Mouse (Mus musculus) adrenal gland, postnatal 10 days (tissue): ENCODE measurements at regions not wholly inside any gene's neighbourhood (a gene's known extent, or its start where the extent isn't known, plus 50 kb on each side); places are given as distances from the start of the nearest gene placed in this dataset.

Experiments
- DNase-seq: peaks from one replicate; pipeline ENCODE4 v3.0.0; 2021; ENCODE audit warnings: mixed read lengths

DNA sequence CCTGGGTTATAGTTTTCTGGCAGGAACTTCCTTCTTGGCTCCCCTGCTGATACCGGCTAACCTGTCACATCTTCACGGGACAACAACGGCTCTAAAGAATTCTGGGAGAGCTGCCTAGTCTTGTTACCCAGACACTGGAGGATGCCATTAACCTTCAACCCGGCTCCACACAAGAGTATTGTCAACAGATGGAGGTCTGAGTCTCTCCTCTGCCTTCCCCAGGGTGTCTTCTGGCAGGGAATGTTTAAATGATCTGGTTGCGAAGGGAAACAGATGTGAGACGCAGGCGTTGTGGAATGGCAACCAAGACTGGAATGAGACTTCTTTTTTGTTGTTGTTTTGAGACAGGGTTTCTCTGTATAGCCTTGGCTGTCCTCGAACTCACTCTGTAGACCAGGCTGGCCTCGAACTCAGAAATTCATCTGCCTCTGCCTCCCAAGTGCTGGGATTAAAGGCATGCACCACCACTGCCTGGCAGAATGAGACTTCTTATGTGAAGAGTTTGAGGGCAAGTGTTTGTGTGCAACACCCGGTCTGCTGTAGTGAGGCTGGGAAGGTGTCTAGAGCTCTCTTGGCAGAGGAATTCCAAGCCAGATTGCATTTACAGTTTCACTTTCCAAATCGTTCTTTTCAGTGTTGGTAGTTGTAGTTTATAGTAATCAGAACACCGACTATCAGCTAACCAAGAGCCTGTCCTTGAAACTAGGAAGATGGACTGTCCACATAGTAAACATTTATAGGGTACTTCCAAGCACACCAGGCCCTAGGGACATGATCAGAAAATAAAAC lies 188.2 kb upstream of the Krr1 start:
- no peak for DNase-seq

DNA sequence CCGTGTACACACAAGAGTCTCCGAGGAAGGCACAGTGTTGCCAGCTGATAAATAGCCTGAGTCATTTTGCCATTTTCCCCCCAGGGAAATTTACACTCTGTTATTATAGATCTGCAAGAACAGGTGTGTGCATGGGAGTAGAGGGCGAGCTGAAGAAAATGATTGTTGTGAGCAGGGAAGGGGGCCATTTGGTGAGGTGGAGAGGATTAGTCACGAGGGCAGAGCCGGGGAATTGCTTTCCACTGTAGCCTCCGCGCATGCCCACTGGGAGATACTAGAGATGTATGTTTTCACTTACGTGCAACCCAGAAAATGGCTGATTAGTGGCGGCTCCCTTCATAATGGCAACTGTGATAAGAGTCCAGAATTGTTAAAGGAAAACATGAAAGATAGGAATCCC lies 185.3 kb upstream of the Krr1 start:
- DNase-seq = no peak

DNA sequence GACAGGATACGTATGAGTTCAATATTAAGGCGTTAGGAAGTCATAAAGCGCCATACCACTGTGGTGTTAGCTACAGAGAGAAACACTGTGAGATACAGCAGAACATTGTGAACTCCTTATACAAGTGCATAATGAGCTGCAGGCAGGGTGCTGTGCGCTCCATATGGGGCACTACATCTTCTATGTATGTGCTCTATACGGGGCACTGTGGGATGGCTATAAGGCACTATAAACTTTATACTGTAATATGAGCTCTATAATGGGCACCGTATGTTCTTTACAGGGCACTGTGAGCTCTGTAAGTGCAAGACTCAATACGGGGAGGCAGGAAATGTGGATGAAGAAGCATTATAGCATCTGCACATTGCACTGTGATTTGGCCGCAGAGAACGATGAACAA lies 183.2 kb upstream of the Krr1 start:
- DNase-seq = no peak

DNA sequence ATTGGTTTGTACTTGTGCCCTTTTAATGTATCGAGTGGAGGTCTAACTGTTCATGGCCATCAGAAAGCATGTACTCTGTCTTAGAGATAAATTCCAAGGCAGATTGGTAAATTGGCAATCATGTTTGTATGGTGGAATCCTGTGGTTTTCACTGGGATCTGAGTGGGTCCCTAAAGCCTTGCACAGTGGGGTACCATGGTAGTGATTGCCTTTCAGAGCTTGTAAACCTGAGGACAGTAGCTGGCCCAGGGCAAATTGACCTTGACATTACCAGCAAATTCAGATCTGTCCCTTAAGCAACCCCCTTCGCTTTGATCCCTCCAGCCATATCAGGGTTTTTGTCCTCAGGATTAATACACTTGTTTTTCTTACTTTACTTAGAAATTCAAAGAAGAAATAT lies 181.6 kb upstream of the Krr1 start:
- no peak for DNase-seq

DNA sequence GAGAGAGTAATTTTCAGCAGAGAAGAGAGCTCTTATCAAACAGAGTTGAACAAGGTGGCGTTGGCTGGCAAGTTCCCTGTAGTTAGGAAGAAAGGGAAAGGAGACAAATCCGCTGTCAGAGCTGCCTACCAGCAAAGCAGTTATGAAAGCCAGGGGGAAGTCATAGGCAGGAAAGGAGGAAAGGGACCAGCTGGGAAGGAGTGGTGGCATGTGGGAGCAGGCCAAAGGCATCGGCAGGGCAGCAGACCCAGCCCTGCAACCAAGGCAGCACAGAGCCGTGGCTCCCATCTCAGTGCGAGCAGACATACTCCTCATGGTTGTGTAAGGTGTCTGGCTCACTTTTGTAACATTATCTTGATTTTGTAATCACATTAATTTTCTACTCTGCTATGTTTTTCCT lies 177.4 kb upstream of the Krr1 start:
- DNase-seq = peak; percentile 36

DNA sequence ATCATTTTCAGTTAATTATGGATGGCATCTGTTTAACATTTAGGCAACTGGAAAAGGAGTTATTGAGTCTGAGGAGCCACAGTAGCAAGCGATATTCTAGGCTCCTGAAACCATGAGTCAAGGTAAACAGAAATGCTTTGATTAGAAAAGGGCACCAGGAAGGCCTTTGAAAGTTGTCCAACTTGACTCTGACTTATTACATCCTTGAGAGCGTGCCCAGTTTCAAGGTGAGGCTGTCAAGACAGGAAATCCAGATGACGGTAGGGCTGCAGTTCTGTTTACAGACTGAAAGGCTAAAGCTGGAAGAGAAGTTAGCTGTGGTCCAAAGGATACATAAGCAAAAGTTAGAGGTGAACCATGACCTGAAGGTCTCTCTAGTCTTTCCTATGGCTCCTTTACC lies 176.7 kb upstream of the Krr1 start:
- peak; percentile 60 for DNase-seq

DNA sequence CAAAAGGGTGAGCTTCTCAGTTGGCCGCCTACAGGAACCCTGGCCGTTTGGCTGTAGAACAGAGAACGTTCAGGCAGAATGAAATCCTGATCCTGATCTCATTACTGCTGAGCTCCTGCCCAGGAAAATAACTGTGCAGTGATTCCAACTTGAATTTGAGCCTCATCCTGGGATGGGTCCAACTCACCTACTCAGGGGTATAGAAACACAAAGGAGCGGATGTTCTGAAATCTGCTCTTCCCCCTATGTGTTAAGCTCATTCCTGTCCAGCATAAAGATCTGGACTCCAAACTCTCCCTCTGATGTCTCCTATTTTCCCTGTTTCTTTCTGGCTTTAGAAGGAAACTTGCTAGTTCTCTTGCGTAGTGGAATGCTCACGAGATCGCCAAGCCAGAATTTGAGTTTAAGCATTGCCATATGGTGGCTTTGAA lies 173.6 kb upstream of the Krr1 start:
- no peak for DNase-seq

DNA sequence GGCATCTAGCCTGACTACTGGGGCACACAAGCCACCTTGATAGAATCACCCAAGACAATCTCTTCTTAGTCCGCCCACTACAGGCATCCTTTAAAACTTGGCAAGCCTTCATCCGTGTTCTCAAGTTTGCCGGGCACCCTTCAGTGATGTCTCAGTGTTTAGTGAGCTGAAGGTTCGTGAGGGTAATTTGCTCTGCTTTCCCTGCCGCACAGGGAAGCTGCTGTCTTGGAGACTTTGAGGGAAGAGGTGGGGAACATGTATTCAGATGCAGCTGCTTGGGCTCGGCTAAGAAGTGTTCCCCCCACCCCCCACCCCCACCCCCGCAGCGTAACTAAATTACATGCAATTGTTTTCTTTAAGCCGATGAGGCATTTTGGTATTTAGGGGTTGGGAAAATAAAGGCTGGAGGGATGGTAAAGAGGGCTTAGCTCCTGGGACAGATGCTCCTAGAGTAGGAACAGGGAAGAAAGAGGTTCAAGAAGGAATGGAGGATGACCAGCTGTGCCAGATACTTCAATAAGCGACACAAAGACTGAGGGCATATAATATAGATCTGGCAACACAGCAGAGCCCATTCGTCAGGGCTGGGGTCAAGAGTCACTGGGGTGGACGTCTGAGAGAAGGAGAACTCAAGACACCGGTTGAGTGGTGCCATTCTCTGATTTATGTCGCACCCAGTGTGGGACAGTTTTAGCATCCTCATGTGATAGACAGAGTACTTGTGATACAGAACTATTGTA lies 172.4 kb upstream of the Krr1 start:
- DNase-seq = no peak

DNA sequence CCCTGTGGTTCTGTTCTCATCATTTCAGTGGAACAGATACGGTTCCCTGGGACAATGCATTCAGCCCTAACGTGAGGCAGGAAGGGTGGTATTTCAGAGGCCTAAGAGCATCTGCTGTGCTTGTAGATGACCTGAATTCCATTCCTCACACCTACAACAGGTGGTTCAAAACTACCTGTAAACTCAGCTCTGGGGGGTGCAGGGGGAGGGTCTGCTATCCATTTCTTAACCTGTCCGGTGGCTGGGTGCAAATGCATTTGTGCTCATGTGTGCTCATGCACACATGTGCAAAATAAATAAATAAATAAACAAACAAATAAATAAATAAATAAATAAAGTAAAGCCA lies 171.9 kb upstream of the Krr1 start:
- no peak for DNase-seq

DNA sequence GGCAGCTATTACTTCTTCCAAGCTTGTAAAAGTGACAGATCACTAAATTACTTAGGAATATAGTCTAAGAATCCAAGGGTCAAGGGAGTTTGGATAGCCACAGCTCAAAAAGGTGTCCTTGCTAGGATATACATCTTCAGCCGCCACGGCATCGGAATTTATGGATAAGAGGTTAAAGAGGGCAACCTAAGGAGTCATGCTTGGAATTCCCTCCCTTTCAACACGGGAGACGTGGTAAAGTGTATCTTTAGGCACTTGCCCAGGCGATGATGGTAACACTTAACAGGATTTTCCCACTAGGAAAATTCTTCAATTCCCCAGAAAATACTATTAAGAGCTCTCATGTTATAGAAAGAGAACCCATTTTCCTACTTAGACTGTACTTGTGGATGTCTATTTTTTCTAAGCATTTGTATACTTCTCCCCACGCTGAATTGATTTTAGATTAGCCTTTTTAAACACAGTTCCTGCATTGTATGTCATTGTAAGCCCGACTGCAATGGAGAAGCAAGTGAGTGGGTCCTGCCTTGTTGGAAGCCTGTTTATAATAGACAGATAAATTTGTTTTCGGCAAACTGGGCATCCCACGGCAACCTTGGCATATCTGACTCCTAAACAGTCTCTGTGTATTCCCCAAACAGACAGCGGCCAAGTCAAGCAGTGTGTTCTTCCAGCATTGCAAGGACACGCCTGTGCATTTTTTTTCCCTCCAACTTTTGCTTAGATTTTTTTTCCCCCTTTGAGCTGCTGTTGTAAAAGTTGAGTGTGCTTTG lies 171.3 kb upstream of the Krr1 start:
- peak; percentile 37 for DNase-seq

DNA sequence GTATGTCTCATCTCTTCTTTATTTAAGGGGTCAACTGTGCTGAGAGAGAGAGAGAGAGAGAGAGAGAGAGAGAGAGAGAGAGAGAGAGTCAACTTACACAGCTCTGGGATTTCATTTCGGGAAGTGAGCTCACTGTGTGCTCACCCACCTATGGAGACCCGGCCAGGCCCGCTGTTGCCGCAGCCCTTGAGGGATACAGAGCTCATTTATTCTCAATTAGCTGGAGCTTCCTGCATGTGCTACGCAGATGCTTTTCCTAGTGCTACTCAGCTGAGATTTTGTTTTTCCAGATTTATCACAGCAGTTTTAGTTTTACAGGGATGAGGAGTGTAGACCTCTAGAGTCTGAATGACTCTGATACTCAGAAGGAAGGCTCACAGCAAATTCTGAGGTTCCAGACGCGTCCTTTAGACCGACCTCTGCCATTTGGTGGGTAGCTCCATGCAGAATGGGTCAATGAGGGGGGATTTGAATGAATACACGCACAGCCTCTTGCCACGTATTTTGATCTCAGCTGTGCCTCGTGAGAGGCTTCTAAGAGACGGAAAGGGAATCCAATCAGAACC lies 170.6 kb upstream of the Krr1 start:
- DNase-seq = peak; percentile 27

DNA sequence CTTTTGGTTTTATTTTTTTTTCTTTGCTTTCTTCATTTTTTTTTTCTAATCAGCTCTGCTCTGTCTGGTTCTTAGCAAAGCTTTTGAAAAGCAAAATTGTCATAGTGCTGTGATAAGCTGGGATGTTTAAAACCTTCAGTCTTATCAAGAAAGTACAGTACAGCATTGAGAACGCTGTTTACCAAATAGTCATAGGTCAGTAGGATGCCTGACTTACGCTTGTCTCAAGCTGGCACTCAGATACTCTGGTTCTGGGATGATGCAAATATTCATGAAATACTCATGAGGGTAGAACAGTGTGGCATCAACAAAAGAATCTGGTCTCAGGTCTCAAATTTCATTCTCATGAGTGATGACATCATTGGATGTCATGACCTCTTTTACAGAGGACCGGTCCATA lies 166.1 kb upstream of the Krr1 start:
- no peak for DNase-seq

DNA sequence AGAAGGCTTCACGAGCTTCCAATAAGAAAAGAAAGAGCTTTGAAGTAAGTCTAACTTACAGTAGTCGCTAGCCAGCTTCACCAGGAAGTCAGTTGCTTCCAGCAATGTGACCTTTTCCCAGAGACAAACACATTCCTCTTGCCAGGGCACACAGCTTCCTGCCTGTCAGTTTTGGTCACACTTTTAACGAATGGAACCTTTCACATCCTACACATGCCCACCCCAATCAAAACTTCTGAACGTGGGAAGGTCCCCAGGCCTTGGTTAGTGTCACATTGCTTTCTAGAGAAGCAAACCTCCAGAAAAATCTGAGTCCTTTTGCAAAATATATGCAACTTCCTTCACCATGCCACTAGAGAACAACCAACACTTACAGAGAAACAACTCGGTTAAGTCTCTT lies 165.5 kb upstream of the Krr1 start:
- peak; percentile 13 for DNase-seq

DNA sequence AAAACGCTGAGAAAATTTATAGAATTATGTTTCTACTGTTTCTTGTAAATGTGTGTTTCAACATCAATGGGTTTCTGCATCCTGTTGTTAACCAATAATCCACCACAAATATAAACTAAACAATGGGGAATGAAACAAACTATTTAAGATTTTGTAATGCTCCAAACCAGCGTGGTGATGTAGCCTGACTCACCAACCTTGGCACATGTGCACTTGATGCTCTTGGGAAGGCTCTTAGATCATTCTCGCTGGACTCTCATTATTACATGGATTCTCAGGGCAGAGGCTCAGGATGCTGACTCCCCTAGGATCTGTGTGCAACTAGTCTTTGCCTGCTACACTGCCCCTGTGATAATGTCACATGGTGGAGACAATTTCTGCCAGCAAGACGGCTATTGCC lies 158.7 kb upstream of the Krr1 start:
- DNase-seq = peak; percentile 34

DNA sequence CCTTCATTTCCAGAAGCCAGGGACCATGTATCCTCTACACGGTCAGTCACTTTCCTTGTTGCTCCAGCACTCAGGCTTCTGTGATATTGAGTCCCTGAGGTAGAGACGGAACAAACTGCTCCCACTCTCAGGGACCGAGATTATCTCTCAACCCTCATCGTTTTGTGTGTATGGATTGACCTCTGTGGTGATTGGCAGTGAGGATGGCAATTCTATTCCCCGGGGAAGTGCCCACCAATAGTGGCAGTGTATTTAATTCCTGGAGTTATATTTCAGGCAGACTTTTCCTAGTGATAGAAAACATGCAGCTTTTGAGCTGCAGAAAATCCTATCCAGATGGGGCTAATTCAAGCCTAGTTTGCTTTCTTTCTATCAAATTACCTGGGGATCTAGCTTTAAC lies 157.8 kb upstream of the Krr1 start:
- no peak for DNase-seq

DNA sequence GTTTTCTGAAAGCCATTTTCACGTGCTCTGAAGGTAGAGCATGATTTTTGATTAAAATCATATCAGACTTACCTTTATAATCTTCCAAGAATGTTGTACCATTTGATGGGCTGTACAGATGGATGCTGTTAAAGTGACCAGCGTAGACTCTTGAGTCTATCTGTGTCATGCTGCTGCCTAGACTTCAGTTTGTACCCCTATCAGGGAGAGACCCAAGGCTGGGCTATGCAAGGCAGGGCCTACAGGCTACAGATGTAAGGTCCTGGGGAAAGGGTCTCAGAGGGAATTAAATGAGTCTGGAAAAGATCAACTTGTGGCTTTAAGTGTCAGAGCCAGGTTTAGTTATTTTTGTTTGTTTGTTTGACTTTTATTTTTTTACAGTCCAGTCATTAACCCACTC lies 157.3 kb upstream of the Krr1 start:
- no peak for DNase-seq

DNA sequence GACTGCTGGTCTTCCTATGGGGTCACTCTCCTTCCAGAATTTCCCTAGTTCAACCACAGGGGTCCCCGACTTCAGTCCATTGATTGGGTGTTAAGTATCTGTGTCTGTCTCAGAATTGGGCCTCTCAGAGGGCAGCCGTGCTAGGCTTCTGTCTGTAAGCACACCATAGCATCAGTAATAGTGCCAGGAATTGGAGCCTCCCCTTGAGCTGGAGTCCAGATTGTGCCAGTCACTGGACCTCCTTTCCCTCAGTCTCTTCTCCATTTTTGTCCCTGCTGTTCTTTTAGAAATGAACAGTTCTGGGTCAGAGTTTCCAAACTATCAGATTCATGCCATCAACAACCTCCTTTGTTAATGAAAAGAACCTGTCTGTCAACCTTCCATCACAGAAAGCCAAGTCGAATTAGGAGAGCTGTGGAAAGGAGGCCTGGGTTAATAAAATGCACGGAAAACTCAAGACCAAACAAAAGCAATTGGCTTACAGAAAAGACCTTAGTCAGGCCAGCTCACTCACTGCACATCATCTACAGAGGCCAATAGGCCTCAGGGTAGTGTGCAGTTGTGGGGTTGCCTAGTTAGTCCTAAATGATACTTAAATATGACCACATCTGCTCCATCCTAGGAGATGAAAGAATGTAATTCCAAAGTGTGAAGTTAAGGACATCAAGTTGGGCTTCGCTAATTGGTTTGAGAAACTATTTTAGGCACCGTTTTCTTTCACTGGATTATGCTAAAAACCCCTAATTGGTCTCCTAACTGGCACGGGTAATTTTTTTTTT lies 156.5 kb upstream of the Krr1 start:
- no peak for DNase-seq

DNA sequence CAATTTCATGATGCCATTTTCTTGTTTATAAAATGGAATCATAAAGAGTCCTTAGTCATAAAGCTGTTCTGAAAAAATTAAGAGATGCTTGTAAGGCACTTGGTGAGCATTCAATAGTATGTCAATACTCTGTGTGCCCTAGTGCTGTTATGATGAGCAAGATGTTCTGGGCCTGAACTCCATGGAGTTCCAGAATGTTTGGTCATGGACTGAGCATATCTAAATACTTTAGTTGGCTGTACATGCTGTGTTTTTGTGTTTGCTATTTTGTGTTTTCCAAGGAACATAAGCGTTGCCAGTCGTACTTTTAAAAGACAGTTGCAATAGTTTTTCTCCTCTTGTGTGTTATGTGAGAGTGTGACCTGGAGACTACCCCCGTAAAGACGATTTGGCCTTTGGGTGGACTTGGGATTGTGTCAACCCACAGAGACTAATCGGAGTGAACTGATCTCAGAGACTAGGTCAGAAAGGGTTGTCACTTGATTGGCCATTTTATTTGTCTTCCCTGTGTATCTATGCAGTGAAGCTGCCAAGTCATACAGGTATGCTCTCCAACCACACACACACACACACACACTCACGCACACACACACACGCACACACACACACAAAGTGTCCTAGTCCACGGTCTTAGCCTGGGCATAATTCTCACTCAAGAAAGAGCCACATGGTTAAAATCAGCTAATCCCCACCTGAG lies 152.6 kb upstream of the Krr1 start:
- no peak for DNase-seq

DNA sequence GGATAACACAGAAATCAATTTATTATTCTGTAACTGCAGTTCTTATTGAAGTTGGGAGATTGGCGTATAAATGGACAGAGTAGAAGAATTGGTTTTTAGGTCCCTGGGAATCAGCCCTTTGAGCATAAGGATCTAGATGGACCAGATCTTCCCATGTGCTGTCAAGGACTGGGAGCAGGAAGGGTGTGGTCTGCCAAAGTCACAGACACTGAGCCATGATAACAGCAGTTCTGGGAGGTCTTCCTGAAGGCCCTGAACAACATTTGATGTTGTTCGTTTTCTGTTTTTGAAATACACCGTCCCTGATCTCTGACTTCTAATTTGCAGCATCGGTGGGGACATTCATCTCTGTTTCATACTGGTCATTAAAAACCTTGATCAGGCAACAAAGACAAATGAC lies 147.6 kb upstream of the Krr1 start:
- DNase-seq = no peak

DNA sequence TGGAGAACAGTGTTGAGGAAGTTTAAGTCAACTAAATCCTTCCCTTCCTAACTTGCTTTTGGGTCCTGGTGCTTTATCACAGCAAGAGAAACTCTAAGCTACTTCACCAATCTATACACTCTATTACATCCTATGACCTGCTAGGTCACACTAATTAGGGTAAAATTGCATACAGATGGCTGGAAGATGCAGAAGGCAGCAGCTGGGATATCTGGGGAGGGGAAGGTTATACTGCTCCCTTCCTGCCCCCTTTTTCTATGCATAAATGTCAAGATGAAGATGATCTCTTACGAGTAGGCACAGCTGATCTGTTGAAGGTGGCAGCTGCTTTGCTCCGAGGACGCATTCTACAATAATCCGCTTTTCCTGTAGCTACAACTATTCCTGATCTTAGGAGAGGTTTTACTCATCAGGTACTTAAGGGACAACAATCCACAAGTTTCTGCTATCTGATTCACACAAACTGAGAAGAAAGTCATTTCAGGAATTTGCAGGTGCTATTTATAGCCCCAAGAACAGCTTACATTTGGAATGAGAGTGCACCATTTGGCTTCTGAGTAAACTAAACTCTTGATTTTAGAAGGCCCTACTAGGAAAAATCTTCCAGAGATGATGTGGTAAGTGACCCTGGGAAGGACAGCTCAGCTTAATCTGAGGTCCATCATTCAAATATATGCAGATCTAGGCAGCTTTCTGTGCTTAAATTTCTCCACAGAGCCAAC lies 146.3 kb upstream of the Krr1 start:
- no peak for DNase-seq

DNA sequence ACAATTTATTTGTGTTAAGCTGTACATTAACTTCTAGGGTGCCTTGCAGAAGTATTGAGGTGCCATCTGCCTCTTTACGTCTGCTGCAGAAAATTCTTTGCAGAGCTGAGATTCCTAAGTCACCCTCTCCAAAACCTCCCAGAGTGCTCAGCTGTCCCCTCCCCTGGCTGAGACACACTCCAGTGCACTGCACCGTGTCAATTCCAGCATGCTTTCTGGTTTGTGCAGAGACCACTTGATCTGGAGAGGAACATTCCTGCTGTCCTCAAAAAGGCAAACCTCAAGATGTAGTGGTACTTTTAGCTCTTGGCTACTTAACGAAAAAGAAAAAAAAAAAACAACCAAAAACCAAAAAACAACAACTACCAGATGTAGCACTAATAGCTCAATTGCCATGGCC lies 145.2 kb upstream of the Krr1 start:
- DNase-seq = no peak
